Mouse (Mus musculus) embryonic stem cell, embryonic (primary cell): ENCODE data around the gene Mn1.

Source experiments
- CTCF ChIA-PET, 4 experiments: fragments of 300-600 bp in 2 of 4; fragments of 350-600 bp in 2 of 4; sonication (Branson Sonifier 250); formaldehyde crosslinking; loops; one replicate each; lab custom pipeline; 2022; ENCODE audit warnings: inconsistent platforms in 2 of 4; lab: Charles Lee
- POLR2A ChIA-PET, 4 experiments: fragments of 300-600 bp in 2 of 4; fragments of 350-600 bp in 2 of 4; sonication (Branson Sonifier 250); formaldehyde crosslinking; loops; one replicate each; lab custom pipeline; 2022; ENCODE audit warnings: antibody characterized with exemption in 4 of 4, inconsistent platforms in 1 of 4; lab: Charles Lee

Gene Mn1

DNA sequence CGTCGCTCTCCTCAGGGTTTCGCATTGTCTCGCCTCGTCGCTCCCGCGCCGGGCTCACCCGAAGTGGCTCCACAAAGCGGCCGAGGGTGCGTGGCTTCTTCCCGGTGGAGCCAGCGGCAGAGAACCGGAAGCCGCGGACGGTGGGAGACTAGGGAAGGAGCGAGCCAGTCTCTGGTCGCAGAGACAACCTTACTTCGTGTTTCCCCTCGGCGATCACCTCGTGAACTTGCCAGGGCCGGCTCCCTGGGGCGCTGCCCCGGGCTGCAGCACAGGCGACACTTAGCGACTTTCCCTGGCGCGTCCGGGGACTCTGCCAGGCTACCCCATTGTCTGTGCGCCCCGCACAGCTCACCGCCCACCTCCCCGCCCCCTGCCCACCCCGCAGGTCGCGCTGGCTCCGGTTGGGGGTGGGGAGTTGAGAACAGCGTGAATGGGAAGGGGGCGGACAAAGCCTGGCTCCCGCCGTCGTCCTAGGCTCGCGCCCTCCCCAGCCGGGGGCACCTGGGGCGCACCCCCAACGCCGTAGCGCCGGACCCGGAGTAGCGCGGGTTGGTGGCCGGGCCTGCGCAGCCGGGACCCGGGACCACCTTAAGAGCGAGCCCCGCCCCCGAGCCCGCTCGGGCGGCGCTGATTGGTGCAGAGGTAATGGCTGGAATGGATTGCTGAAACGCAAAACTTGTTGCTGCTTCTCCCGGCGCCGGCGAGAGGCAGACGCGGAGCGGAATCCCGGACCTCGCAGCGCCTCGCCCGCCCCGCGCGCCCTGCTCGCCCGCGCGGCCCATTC, at the start of gene Mn1:
Mn1 (plus strand) TSS at position 772 of the 784 bp plus-strand sequence.
- ChIA-PET POLR2A (interaction anchor here in 2 of 4 experiments (0.7 to 2.0 kb wide), 4 partner anchors 17 to 398 kb away, joined by 3 to 5 read pairs (median 4); no protein-coding TSS in a partner anchor), CTCF (interaction anchor here in 1 of 4 experiments (0.6 kb wide), 1 partner anchor 777 kb away, joined by 3 read pairs; no protein-coding TSS in a partner anchor)

- POLR2A ChIA-PET = interaction anchor here in 1 of 4 experiments (0.6 to 1.0 kb wide), 2 partner anchors 37 to 476 kb away, joined by 3 to 9 read pairs; no protein-coding TSS in a partner anchor
- CTCF ChIA-PET = interaction anchor here in 3 of 4 experiments (0.7 kb wide), 4 partner anchors 95 to 704 kb away, joined by 3 to 4 read pairs (median 3); no protein-coding TSS in a partner anchor
Observed at GRCm38 (mm10) chr5:111367937-111368517, 49.1 kb upstream of the Mn1 start.

GRCm38 (mm10) chr5:111368576-111368975, 48.6 kb upstream of the Mn1 start:
- CTCF ChIA-PET = interaction anchor here in 2 of 4 experiments (0.7 to 1.2 kb wide), 3 partner anchors 8 to 704 kb away, joined by 3 to 4 read pairs (median 3); no protein-coding TSS in a partner anchor
- POLR2A ChIA-PET = interaction anchor here in 1 of 4 experiments (0.7 kb wide), 1 partner anchor 182 kb away, joined by 4 read pairs; no protein-coding TSS in a partner anchor

- ChIA-PET CTCF (no interaction called here), POLR2A (no interaction called here)
Observed at GRCm38 (mm10) chr5:111375616-111376015, 41.5 kb upstream of the Mn1 start.

GRCm38 (mm10) chr5:111376276-111377020, 40.7 kb upstream of the Mn1 start:
- CTCF ChIA-PET = interaction anchor here in 1 of 4 experiments (0.5 kb wide), 1 partner anchor 124 kb away, joined by 6 read pairs; no protein-coding TSS in a partner anchor

GRCm38 (mm10) chr5:111378126-111378993, 38.8 kb upstream of the Mn1 start:
- ChIA-PET POLR2A (interaction anchor here (0.5 to 1.7 kb wide), 8 partner anchors 10 to 438 kb away, joined by 3 to 5 read pairs (median 3); no protein-coding TSS in a partner anchor), CTCF (interaction anchor here in 3 of 4 experiments (0.6 to 1.3 kb wide), 5 partner anchors 9 to 109 kb away, joined by 3 to 5 read pairs (median 4); no protein-coding TSS in a partner anchor)

More at GRCm38 (mm10) chr5:111376276-111377020, 40.7 kb upstream of the Mn1 start:
- POLR2A ChIA-PET = no interaction called here

GRCm38 (mm10) chr5:111383335-111383734, 33.8 kb upstream of the Mn1 start:
- POLR2A ChIA-PET = interaction anchor here in 1 of 4 experiments (1.5 kb wide), 1 partner anchor 10 kb away, joined by 3 read pairs; no protein-coding TSS in a partner anchor

DNA sequence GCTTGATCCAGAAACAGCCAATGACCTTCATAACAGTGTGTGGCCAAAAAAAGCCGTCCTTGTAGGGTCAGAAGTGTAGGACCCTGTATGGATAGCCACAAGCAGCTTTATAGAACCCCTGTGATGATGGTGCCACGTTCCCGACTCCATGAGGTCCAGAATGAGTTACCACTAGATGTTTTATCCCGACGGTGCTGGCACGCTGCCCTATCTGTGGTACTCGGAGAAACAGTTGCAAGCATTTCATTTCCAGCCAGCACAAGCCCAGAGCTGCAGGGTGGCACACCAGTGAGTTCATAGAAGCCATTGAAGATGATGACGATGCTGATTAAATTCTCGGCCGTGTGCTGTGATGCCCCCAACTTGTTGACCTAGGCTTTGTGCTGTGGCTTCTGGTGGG, 26.3 kb upstream of the Mn1 start:
- ChIA-PET POLR2A (interaction anchor here in 1 of 4 experiments (0.6 to 2.0 kb wide), 5 partner anchors 10 to 974 kb away, joined by 3 to 6 read pairs (median 3); no protein-coding TSS in a partner anchor), CTCF (no interaction called here)

More at GRCm38 (mm10) chr5:111383335-111383734, 33.8 kb upstream of the Mn1 start:
- CTCF ChIA-PET = interaction anchor here in 1 of 4 experiments (0.6 kb wide), 1 partner anchor 28 kb away, joined by 3 read pairs; no protein-coding TSS in a partner anchor

GRCm38 (mm10) chr5:111391485-111391884, 25.7 kb upstream of the Mn1 start:
- CTCF ChIA-PET = interaction anchor here in 3 of 4 experiments (0.6 to 0.7 kb wide), 4 partner anchors 277 to 1458 kb away, joined by 3 to 8 read pairs (median 5); no protein-coding TSS in a partner anchor

DNA sequence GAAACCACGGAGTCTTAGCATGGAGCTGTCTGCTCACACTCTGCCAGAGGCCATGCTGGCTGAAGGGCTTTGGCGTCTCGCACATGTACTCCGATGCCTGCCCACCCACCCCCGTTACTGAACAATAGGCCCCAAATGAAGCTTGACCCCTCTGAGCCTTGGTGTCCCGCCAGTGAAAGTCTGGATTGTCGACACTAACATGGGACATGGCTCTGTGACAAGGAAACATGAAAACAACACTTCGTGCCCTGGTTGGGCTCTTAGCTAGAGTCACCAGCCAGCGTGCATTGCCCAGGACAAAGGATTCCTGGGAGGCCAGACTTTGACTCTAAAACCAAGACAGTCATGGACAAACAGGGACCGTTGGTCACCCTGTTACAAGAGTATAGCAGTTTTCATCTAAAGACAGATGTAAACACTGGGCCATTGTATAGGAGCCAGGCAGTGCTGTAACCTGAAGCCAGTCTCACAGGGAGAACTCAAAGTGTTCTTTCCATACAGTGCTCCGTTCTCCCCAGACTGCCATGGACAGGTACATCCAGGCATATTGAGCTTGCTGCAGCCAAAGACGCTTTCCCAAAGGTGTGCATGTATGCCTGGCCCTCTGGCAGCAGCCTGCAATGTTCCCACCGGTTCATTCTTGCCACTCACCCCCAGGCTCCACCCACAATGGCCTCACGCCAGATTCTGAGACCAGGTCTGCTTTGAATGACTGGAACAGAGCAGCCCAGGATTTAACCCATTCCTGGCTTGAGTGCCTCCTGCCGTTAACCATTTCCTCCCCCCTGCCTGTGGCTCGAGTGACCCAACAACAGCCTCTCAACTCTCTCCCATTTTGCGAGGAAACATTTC, 23.6 kb upstream of the Mn1 start:
- ChIA-PET CTCF (no interaction called here), POLR2A (interaction anchor here in 3 of 4 experiments (0.6 to 1.3 kb wide), 9 partner anchors 13 to 898 kb away, joined by 3 to 4 read pairs (median 3); no protein-coding TSS in a partner anchor)

More at GRCm38 (mm10) chr5:111391485-111391884, 25.7 kb upstream of the Mn1 start:
- POLR2A ChIA-PET = interaction anchor here in 1 of 4 experiments (0.6 to 2.0 kb wide), 5 partner anchors 11 to 975 kb away, joined by 3 to 6 read pairs (median 3); no protein-coding TSS in a partner anchor

GRCm38 (mm10) chr5:111394198-111395053, 22.7 kb upstream of the Mn1 start:
- ChIA-PET CTCF (no interaction called here), POLR2A (interaction anchor here in 1 of 4 experiments (0.6 to 1.3 kb wide), 4 partner anchors 16 to 897 kb away, joined by 3 to 4 read pairs (median 3); no protein-coding TSS in a partner anchor)

DNA sequence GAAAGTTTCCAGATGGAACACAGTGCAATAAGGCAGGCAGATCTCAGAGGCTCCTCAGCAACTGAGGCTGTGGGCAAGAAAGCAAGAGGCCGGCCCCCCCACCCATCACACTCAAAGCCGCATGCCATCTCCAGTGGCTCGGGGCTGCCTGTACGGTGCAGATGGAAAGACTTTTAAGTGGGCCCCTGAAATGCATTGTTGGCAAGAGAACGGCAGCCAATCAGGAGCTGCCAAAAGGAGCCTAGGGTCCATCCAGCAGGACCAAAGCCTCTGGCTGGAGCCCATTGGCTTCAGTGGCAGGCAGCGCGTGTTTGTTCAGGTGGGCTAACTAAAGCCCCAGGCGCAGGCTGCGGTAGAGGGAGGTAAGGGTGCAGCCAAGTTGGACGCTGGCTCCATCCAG, 21.4 kb upstream of the Mn1 start:
- ChIA-PET CTCF (interaction anchor here in 3 of 4 experiments (0.6 to 1.1 kb wide), 7 partner anchors 13 to 998 kb away, joined by 3 to 10 read pairs (median 3); no protein-coding TSS in a partner anchor), POLR2A (interaction anchor here in 2 of 4 experiments (0.6 to 1.5 kb wide), 5 partner anchors 10 to 344 kb away, joined by 3 to 4 read pairs (median 3); no protein-coding TSS in a partner anchor)

- CTCF ChIA-PET = interaction anchor here in 2 of 4 experiments (0.6 to 1.1 kb wide), 5 partner anchors 12 to 998 kb away, joined by 3 to 10 read pairs (median 3); no protein-coding TSS in a partner anchor
- POLR2A ChIA-PET = interaction anchor here in 2 of 4 experiments (0.6 to 1.5 kb wide), 5 partner anchors 11 to 344 kb away, joined by 3 to 4 read pairs (median 3); no protein-coding TSS in a partner anchor
Observed at GRCm38 (mm10) chr5:111396199-111396598, 21.0 kb upstream of the Mn1 start.

DNA sequence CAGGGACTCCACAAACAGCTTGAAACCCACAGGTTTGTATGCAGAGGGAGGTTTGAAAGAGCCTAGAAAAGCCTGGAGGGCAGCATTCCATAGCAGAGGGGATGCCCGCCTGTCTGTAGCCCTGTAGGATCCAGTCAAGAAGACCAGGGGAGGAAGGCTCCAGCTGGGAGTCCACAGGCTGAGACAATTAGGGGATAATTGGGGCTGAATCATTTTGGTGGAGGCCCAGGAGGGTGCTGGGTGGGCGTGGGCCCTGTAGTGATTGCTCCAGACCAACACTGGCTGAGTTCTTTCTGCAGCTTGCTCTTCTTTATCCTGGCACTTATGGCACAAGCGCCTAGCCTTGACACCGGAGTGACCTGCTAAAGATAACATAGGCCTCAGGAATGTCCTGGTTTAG, 18.7 kb upstream of the Mn1 start:
- ChIA-PET POLR2A (interaction anchor here in 1 of 4 experiments (1.0 kb wide), 1 partner anchor 74 kb away, joined by 3 read pairs; no protein-coding TSS in a partner anchor), CTCF (interaction anchor here in 1 of 4 experiments (2.7 kb wide), 1 partner anchor 15 kb away, joined by 7 read pairs; no protein-coding TSS in a partner anchor)
